Mouse (Mus musculus): ENCODE data around the gene Ikbip. TPM values are rescaled to one million over a fixed set of nuclear protein-coding genes. Genes with fewer than 3 reads are reported as not detected.

The Ikbip gene
- polyA plus RNA-seq (2014; fragmentation: Nextera tagmentation; extraction: Ambion mirVana), result 21.4 and 23.5 TPM in 2 replicates

DNA sequence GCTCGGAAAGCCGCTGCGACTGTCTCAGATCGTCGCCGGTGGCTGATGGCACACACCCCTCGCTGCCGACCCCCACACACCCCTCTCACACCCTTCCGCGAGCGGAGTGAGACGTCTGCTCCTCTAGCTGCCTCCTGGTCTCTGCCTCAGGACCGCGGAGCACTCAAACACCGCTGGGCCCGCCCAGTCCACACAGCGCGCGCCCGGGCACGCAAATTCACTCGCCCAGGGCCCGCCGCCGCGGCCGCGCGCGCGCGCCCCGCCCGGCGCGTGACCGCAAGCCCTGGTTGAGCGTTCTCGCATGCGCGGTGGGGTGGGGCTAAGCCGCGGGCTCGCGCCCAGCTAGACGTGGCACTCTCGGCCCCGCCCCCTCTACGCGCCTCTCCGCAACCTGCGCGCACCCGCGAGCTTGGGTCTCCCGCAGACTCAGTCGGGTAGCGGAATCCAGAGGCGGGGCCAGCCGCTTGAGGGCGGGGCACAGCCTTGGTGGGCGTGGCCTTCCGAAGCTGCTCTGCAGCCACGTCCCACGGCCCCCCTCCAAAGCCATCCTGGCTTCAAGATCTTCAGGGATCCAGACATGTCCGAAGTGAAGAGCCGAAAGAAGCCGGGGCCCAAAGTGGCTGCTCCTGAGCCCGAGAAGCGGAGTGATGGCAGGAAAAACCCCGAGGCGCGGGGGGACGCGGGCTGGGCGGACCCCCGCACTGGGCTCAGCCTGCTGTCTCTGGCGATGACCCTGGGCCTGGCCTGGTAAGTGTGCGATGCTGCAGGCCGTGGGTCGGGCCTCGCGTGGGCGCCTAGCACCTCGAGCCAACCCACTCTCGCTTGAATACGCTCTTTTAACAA, at the start of gene Ikbip, which contains the start of gene Apaf1:
Gene Ikbip (plus strand): TSS at position 391 of the 843 bp plus-strand sequence.
Gene Apaf1 (minus strand): TSS at position 221 of the 843 bp plus-strand sequence.
- ATAC-seq (replicated peaks; ENCODE audit: low FRiP score) (peak; percentile 91), DNase-seq (ENCODE audit: low spot score) (peak; percentile 100)
- under 1% methylated on average over 85 of the region's 87 CpGs for WGBS
- Histone ChIP-seq H3K4me2 (peak within 1 kb of the TSS; percentile 91), H3K27ac (ENCODE audit: low read depth, low read length) (peak within 1 kb of the TSS; percentile 88), H3K9me3 (ENCODE audit: control insufficient read depth, low read length) (no peaks in the 10 kb centered on the region), H3K4me1 (replicated peaks; ENCODE audit: control insufficient read depth, insufficient read depth, low read length) (no peaks in the 10 kb centered on the region), H3K27me3 (replicated peaks; ENCODE audit: control insufficient read depth, insufficient read depth, low read length) (no peaks in the 10 kb centered on the region), H3K36me3 (ENCODE audit: control insufficient read depth, insufficient read depth, low read length) (peaks cover 5% of the 10 kb centered on the region; the same call in 1 of the 2 replicates), H3K9ac (ENCODE audit: low read depth, low read length) (peak within 1 kb of the TSS; percentile 86), H3K4me3 (ENCODE audit: low read depth, low read length) (peak within 1 kb of the TSS; percentile 96)

DNA sequence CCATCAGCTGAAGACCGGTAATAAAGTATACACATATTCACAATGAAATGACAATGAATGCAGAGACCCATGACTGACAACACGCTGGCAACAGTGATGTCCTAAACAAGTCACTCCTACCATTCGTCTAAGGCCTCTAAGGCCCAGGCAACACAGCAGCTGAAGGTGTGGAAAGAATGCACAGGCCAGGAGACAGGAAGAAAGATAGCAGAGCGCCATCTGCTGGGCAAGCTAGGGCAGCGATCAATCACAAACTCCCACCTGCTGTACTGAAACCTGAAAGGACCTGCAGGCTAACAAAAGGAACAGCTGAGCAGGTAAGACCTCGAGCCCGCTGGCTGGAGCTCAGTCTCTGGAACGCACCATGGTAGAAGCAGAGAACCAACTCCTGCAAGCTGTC, 48.8 kb upstream of the Ikbip start:
- ATAC-seq (replicated peaks; ENCODE audit: low FRiP score) (peak; percentile 69), DNase-seq (ENCODE audit: low spot score) (peak; percentile 39)
- Histone ChIP-seq H3K9me3 (ENCODE audit: control insufficient read depth, low read length) (no peaks in the 10 kb centered on the region), H3K4me2 (no peak overlapping the region), H3K9ac (ENCODE audit: low read depth, low read length) (no peak overlapping the region), H3K4me3 (ENCODE audit: low read depth, low read length) (no peak overlapping the region), H3K27ac (ENCODE audit: low read depth, low read length) (no peak overlapping the region), H3K4me1 (replicated peaks; ENCODE audit: control insufficient read depth, insufficient read depth, low read length) (no peaks in the 10 kb centered on the region), H3K27me3 (replicated peaks; ENCODE audit: control insufficient read depth, insufficient read depth, low read length) (no peaks in the 10 kb centered on the region), H3K36me3 (ENCODE audit: control insufficient read depth, insufficient read depth, low read length) (peaks cover 14% of the 10 kb centered on the region)
- 27% methylated on average over 8 of the region's 8 CpGs for WGBS

DNA sequence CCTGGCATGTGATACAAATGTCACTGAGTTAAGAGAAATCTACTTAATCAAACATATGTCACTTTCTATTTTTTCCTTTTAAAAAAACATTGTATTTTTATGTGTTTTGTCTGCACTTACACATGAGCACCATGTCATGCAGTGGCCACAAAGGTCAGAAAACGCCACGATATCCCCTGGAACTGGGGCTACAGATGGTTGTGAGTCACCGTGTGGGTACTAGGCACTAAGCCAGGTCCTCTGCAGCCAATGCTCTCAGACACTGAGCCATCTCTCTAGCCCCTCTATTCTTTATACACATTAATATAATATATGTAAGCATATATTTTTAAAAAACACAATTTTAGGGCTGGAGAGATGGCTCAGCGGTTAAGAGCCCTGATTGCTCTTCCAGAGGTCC, 33.0 kb upstream of the Ikbip start:
- H3K27ac ChIP-seq (ENCODE audit: low read depth, low read length), result no peak overlapping the region
- no peak for ATAC-seq (replicated peaks; ENCODE audit: low FRiP score)
- H3K27me3 ChIP-seq (replicated peaks; ENCODE audit: control insufficient read depth, insufficient read depth, low read length), result no peaks in the 10 kb centered on the region
- H3K4me2 ChIP-seq, result no peak overlapping the region
- DNase-seq (ENCODE audit: low spot score), result no peak
- peaks cover 9% of the 10 kb centered on the region; the same call in 1 of the 2 replicates for H3K36me3 ChIP-seq (ENCODE audit: control insufficient read depth, insufficient read depth, low read length)
- no peak overlapping the region for H3K9ac ChIP-seq (ENCODE audit: low read depth, low read length)
- 91% methylated on average over 4 of the region's 4 CpGs for WGBS
- no peaks in the 10 kb centered on the region for H3K4me1 ChIP-seq (replicated peaks; ENCODE audit: control insufficient read depth, insufficient read depth, low read length)
- H3K4me3 ChIP-seq (ENCODE audit: low read depth, low read length), result no peak overlapping the region
- H3K9me3 ChIP-seq (ENCODE audit: control insufficient read depth, low read length), result no peaks in the 10 kb centered on the region

DNA sequence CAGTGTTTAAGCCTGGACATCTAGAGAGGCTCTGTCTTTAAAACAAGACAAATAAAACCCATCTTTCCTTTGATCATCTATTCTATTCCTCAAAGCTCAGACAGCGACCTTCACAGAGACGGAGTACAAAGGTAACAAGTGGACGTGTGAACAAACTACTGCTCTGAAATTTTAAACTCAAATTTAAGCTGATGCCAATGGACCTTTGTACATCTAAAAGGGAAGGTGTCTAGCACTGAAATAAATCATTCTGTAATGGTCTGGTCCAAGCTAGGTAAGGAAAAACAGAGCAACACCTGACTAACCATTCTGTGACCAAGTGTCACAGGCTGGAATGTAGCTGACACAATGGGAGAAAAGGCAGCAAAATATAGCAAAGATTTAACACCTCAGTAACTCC, 31.6 kb upstream of the Ikbip start:
- DNase-seq (ENCODE audit: low spot score) (no peak), ATAC-seq (replicated peaks; ENCODE audit: low FRiP score) (no peak)
- Histone ChIP-seq H3K9me3 (ENCODE audit: control insufficient read depth, low read length) (no peaks in the 10 kb centered on the region), H3K4me1 (replicated peaks; ENCODE audit: control insufficient read depth, insufficient read depth, low read length) (no peaks in the 10 kb centered on the region), H3K27me3 (replicated peaks; ENCODE audit: control insufficient read depth, insufficient read depth, low read length) (no peaks in the 10 kb centered on the region), H3K4me2 (no peak overlapping the region), H3K36me3 (ENCODE audit: control insufficient read depth, insufficient read depth, low read length) (peaks cover 11% of the 10 kb centered on the region), H3K27ac (ENCODE audit: low read depth, low read length) (no peak overlapping the region), H3K9ac (ENCODE audit: low read depth, low read length) (no peak overlapping the region), H3K4me3 (ENCODE audit: low read depth, low read length) (no peak overlapping the region)
- 90% methylated on average over 3 of the region's 3 CpGs for WGBS

DNA sequence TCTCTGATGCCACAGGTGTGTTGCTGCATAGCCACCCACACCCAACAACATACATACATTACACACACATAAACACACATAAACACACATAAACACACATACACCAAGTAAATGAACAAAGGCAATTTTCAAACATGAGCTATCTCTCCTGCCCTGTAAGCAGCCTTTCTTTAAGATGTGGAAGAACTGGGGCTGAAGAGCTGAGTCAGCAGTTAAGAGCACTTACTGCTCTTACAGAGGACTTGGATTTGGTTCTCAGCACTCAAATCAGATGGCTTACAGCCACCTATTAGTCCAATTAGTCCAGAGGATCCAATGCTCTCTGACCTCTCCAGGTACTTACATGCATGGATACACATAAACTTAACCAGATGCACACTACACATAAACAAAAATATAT, 30.0 kb upstream of the Ikbip start:
- Histone ChIP-seq H3K9ac (ENCODE audit: low read depth, low read length) (no peak overlapping the region), H3K9me3 (ENCODE audit: control insufficient read depth, low read length) (no peaks in the 10 kb centered on the region), H3K4me1 (replicated peaks; ENCODE audit: control insufficient read depth, insufficient read depth, low read length) (no peaks in the 10 kb centered on the region), H3K4me3 (ENCODE audit: low read depth, low read length) (no peak overlapping the region), H3K4me2 (no peak overlapping the region), H3K27me3 (replicated peaks; ENCODE audit: control insufficient read depth, insufficient read depth, low read length) (no peaks in the 10 kb centered on the region), H3K36me3 (ENCODE audit: control insufficient read depth, insufficient read depth, low read length) (peaks cover 9% of the 10 kb centered on the region), H3K27ac (ENCODE audit: low read depth, low read length) (no peak overlapping the region)
- DNase-seq (ENCODE audit: low spot score) (no peak), ATAC-seq (replicated peaks; ENCODE audit: low FRiP score) (no peak)

DNA sequence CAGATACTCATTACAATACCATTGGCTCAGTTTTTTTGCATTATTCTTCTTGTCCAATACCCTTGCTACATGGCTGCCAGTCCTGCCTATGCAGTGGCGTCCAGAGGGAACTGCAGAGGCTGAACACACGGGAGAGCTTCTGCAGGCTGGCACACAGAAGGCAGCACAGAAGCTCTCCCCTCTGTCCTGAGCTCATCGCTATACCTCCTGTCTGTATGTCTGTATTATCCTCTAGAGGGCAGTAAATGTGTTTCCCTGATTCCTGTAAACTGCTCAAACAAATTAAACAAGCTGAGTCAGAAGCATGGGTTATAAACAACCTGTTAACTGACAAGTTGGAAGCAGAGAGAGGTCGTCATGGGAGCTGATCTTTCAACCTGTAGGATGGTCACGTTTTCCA, 22.0 kb upstream of the Ikbip start:
- Histone ChIP-seq H3K4me2 (no peak overlapping the region), H3K9me3 (ENCODE audit: control insufficient read depth, low read length) (no peaks in the 10 kb centered on the region), H3K4me3 (ENCODE audit: low read depth, low read length) (no peak overlapping the region), H3K9ac (ENCODE audit: low read depth, low read length) (no peak overlapping the region), H3K27ac (ENCODE audit: low read depth, low read length) (no peak overlapping the region), H3K4me1 (replicated peaks; ENCODE audit: control insufficient read depth, insufficient read depth, low read length) (no peaks in the 10 kb centered on the region), H3K27me3 (replicated peaks; ENCODE audit: control insufficient read depth, insufficient read depth, low read length) (no peaks in the 10 kb centered on the region), H3K36me3 (ENCODE audit: control insufficient read depth, insufficient read depth, low read length) (peaks cover 15% of the 10 kb centered on the region)
- WGBS, result 40% methylated on average over 5 of the region's 5 CpGs
- no peak for DNase-seq (ENCODE audit: low spot score)
- peak; percentile 49 for ATAC-seq (replicated peaks; ENCODE audit: low FRiP score)

DNA sequence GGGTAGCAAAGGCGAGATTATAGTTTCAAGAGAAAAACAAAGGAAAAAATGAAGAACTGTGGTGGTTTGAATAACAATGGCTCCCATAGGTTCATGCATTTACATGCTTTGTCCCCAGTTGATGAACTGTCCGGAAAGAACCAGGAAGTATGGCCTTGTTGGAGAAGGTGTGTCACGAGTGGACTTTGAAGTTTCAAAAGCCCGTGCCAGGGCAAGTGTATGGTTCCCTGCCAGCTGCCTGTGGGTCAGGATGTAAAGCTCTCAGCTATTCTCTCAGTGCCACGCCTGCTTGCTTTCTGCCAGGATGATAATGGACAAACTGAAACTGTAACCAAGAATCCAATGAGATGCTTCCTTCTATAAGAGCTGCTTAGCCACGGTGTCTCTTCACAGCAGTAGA, 20.4 kb upstream of the Ikbip start:
- ATAC-seq (replicated peaks; ENCODE audit: low FRiP score), result no peak
- H3K4me3 ChIP-seq (ENCODE audit: low read depth, low read length), result no peak overlapping the region
- H3K27ac ChIP-seq (ENCODE audit: low read depth, low read length), result no peak overlapping the region
- no peaks in the 10 kb centered on the region for H3K9me3 ChIP-seq (ENCODE audit: control insufficient read depth, low read length)
- WGBS, result 93% methylated on average over 6 of the region's 6 CpGs
- H3K4me2 ChIP-seq, result no peak overlapping the region
- no peak overlapping the region for H3K9ac ChIP-seq (ENCODE audit: low read depth, low read length)
- no peak for DNase-seq (ENCODE audit: low spot score)
- H3K27me3 ChIP-seq (replicated peaks; ENCODE audit: control insufficient read depth, insufficient read depth, low read length), result no peaks in the 10 kb centered on the region
- H3K4me1 ChIP-seq (replicated peaks; ENCODE audit: control insufficient read depth, insufficient read depth, low read length), result no peaks in the 10 kb centered on the region
- peaks cover 24% of the 10 kb centered on the region for H3K36me3 ChIP-seq (ENCODE audit: control insufficient read depth, insufficient read depth, low read length)

DNA sequence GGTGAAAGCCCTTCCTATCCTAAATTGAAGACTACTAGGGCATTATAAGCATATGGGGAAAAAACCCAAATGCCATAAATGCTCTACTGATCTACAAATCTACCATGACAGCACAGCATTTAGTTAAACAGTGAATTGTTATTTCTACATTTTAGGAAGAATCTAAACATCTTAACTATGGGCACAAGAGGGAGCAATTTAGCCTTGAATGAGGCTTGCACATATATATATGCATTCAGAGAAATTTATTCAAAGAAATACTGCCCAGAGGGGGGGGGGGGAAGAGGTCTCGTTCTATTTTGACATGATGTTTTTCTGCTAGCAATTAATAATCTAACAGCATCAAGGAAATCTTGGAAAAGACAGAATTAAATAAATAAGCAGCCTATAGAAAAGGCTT, 11.0 kb upstream of the Ikbip start:
- 76% methylated on average over 1 of the region's 1 CpGs for WGBS
- Histone ChIP-seq H3K4me2 (no peak overlapping the region), H3K27me3 (replicated peaks; ENCODE audit: control insufficient read depth, insufficient read depth, low read length) (no peaks in the 10 kb centered on the region), H3K27ac (ENCODE audit: low read depth, low read length) (no peak overlapping the region), H3K9me3 (ENCODE audit: control insufficient read depth, low read length) (no peaks in the 10 kb centered on the region), H3K4me3 (ENCODE audit: low read depth, low read length) (no peak overlapping the region), H3K36me3 (ENCODE audit: control insufficient read depth, insufficient read depth, low read length) (peaks cover 4% of the 10 kb centered on the region; the same call in 1 of the 2 replicates), H3K9ac (ENCODE audit: low read depth, low read length) (no peak overlapping the region), H3K4me1 (replicated peaks; ENCODE audit: control insufficient read depth, insufficient read depth, low read length) (no peaks in the 10 kb centered on the region)
- ATAC-seq (replicated peaks; ENCODE audit: low FRiP score) (no peak), DNase-seq (ENCODE audit: low spot score) (no peak)

DNA sequence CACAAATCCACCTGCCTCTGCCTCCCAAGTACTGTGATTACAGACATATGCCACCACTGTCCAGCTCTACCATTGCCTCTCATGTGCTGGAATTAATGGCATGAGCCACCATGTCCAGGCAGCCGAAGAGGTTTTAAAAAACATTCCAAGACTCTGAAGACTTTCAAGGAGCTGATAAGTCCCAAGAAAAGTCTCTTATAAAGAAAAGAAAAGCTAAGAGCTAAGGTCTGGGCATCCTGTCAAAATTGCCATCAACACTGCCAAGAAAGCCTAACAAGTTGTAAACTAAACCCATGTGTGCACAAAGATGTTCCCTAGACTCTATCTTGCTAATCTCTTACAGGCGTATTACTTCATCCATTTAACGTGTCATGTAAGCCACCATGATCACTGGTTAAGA, 9.4 kb upstream of the Ikbip start:
- H3K27ac ChIP-seq (ENCODE audit: low read depth, low read length), result no peak overlapping the region
- no peaks in the 10 kb centered on the region for H3K27me3 ChIP-seq (replicated peaks; ENCODE audit: control insufficient read depth, insufficient read depth, low read length)
- DNase-seq (ENCODE audit: low spot score), result no peak
- H3K4me2 ChIP-seq, result no peak overlapping the region
- no peak overlapping the region for H3K4me3 ChIP-seq (ENCODE audit: low read depth, low read length)
- H3K4me1 ChIP-seq (replicated peaks; ENCODE audit: control insufficient read depth, insufficient read depth, low read length), result no peaks in the 10 kb centered on the region
- no peaks in the 10 kb centered on the region for H3K9me3 ChIP-seq (ENCODE audit: control insufficient read depth, low read length)
- H3K9ac ChIP-seq (ENCODE audit: low read depth, low read length), result no peak overlapping the region
- WGBS, result 91% methylated on average over 3 of the region's 3 CpGs
- H3K36me3 ChIP-seq (ENCODE audit: control insufficient read depth, insufficient read depth, low read length), result peaks cover 7% of the 10 kb centered on the region; the same call in 1 of the 2 replicates
- ATAC-seq (replicated peaks; ENCODE audit: low FRiP score), result no peak
